Mouse (Mus musculus) neural tube, embryonic 15.5 days (tissue): Measurements from ENCODE around the gene Emc7. TPM values are rescaled to one million over a fixed set of nuclear protein-coding genes. Genes with fewer than 3 reads are reported as not detected.

ENCODE experiments used
- ATAC-seq: fragments of 200-750 bp; cut with Nextera tagmentation; 2 replicates; pipeline ENCODE4 v1.8.0; 2017; ENCODE audit warnings: mild to moderate bottlenecking, moderate TSS enrichment, moderate library complexity; ENCODE audit not compliant: low FRiP score
- H3K27ac ChIP-seq: fragments of 300-500 bp; sonication (generic); replicated peaks from 2 replicates; pipeline ENCODE4 v1.5.1; 2015; ENCODE audit warnings: mild to moderate bottlenecking, inconsistent platforms
- H3K27me3 ChIP-seq: fragments of 300-500 bp; sonication (generic); replicated peaks from 2 replicates; pipeline ENCODE4 v1.6.1; 2015; ENCODE audit warnings: inconsistent platforms
- H3K36me3 ChIP-seq: fragments of 300-500 bp; sonication (generic); 2 replicates; pipeline ENCODE4 v1.6.1; 2015; ENCODE audit warnings: inconsistent platforms
- H3K4me1 ChIP-seq: fragments of 300-500 bp; sonication (generic); 2 replicates; pipeline ENCODE4 v1.6.1; 2015; ENCODE audit warnings: inconsistent platforms
- H3K4me2 ChIP-seq: fragments of 300-500 bp; sonication (generic); 2 replicates; pipeline ENCODE4 v1.6.1; 2015; ENCODE audit warnings: inconsistent platforms, mild to moderate bottlenecking, moderate library complexity
- H3K4me3 ChIP-seq: fragments of 300-500 bp; sonication (generic); replicated peaks from 2 replicates; pipeline ENCODE4 v1.5.1; 2015; ENCODE audit warnings: mild to moderate bottlenecking, inconsistent platforms
- H3K9ac ChIP-seq: fragments of 300-500 bp; sonication (generic); replicated peaks from 2 replicates; pipeline ENCODE4 v1.6.1; 2015; ENCODE audit warnings: mild to moderate bottlenecking, inconsistent platforms
- H3K9me3 ChIP-seq: fragments of 300-500 bp; sonication (generic); replicated peaks from 2 replicates; pipeline ENCODE4 v1.6.1; 2016; ENCODE audit warnings: inconsistent platforms
- WGBS: fragments of 180-500 bp; shearing (Covaris S2); methylation state at CpG from one replicate; pipeline ENCODE4 v1.1.7; 2015; ENCODE audit warnings: mixed read lengths; 5-methylcytosine and 5-hydroxymethylcytosine counted together
- polyA plus RNA-seq: library from polyadenylated mRNA; unstranded; fragments of >200 nt; fragmentation: Nextera tagmentation; extraction: Ambion mirVana; gene quantifications from 2 replicates; pipeline ENCODE4 v1.2.1, GENCODE M21; 2015

Gene Emc7
- polyA plus RNA-seq, 1 experiment from 2014 or later: 24.5 TPM

DNA sequence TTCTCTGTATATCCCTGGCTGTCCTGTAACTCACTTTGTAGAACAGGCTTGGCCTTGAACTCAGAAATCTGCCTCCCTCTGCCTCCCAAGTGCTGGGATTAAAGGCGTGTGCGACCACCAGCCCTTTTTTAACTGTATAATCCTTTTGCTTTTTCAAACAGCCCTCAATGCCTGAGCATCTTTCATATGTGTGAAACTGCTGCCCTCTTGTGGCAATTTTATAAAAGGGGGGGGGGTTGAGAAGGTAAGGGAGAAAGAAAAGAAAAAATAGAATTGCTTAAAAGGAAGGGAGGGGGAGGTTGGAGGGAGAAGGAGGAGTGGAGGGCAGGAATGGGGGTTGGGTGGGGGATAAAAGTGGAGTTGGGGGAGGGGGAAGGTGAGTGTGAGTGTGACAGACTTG lies 26.8 kb downstream of the Emc7 start:
- Histone ChIP-seq H3K4me3 (no peak overlapping the region), H3K4me2 (no peak overlapping the region), H3K27me3 (no peaks in the 10 kb centered on the region), H3K4me1 (no peaks in the 10 kb centered on the region), H3K36me3 (no peaks in the 10 kb centered on the region), H3K9me3 (no peaks in the 10 kb centered on the region), H3K9ac (no peak overlapping the region), H3K27ac (no peak overlapping the region)
- peak; percentile 79 for ATAC-seq
- WGBS: 0% methylated on average over 2 of the region's 2 CpGs

GRCm38 (mm10) chr2:112482533-112483333 lies 27.9 kb downstream of the Emc7 start:
- Histone ChIP-seq H3K9me3 (no peaks in the 10 kb centered on the region), H3K36me3 (no peaks in the 10 kb centered on the region), H3K4me2 (no peak overlapping the region), H3K4me1 (no peaks in the 10 kb centered on the region), H3K9ac (no peak overlapping the region), H3K27me3 (no peaks in the 10 kb centered on the region), H3K27ac (no peak overlapping the region), H3K4me3 (no peak overlapping the region)
- 71% methylated on average over 5 of the region's 5 CpGs for WGBS
- ATAC-seq: no peak

DNA sequence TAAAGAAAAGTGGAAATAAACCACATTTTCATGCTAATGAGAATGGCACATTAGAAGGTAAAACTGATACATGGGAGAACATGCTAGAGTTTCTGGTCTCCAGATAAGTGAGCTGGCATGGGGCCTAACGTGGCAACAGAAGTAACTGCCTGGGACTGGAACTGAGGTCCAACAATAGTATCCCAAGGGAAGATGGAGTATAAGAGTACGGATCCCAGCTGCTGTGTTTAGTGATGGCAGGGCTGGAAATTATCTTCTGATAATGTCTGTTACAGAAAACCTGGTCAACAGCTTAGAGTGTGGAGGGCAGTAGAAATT lies 28.5 kb downstream of the Emc7 start:
- no peaks in the 10 kb centered on the region for H3K27me3 ChIP-seq
- no peaks in the 10 kb centered on the region for H3K36me3 ChIP-seq
- H3K4me1 ChIP-seq: no peaks in the 10 kb centered on the region
- no peak overlapping the region for H3K4me3 ChIP-seq
- H3K4me2 ChIP-seq: no peak overlapping the region
- ATAC-seq: no peak
- no peaks in the 10 kb centered on the region for H3K9me3 ChIP-seq
- H3K27ac ChIP-seq: no peak overlapping the region
- WGBS: 80% methylated on average over 2 of the region's 2 CpGs
- H3K9ac ChIP-seq: no peak overlapping the region

GRCm38 (mm10) chr2:112484886-112485285 lies 30.1 kb downstream of the Emc7 start:
- Histone ChIP-seq H3K4me1 (no peaks in the 10 kb centered on the region), H3K27ac (no peak overlapping the region), H3K27me3 (no peaks in the 10 kb centered on the region), H3K36me3 (no peaks in the 10 kb centered on the region), H3K4me3 (no peak overlapping the region), H3K4me2 (no peak overlapping the region), H3K9ac (no peak overlapping the region), H3K9me3 (no peaks in the 10 kb centered on the region)
- WGBS: 81% methylated on average over 2 of the region's 2 CpGs
- no peak for ATAC-seq

GRCm38 (mm10) chr2:112490483-112491196 lies 35.8 kb downstream of the Emc7 start:
- H3K9me3 ChIP-seq: no peaks in the 10 kb centered on the region
- ATAC-seq: no peak
- no peaks in the 10 kb centered on the region for H3K27me3 ChIP-seq
- H3K4me3 ChIP-seq: no peak overlapping the region
- H3K9ac ChIP-seq: no peak overlapping the region
- no peaks in the 10 kb centered on the region for H3K36me3 ChIP-seq
- H3K27ac ChIP-seq: no peak overlapping the region
- peaks cover 13% of the 10 kb centered on the region for H3K4me1 ChIP-seq
- WGBS: 77% methylated on average over 11 of the region's 11 CpGs
- no peak overlapping the region for H3K4me2 ChIP-seq

DNA sequence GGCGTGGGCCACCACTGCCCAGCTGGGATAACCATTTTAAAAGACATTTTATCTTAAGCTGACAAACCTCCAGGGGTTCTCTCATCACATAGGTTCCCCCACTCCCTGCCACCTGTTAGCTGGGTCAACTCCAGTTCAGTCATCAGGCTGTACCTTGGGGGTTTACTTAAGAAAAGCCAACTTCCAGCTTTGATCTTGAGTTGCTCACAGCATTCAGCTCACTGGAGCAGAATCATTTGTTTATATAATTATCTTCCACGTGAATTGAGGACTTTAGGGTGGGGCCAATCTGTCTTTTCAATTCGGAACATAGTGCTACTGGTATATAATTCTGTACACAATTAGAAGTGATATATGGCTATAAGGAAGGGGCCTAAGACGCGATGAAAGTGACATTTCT lies 36.8 kb downstream of the Emc7 start:
- H3K4me2 ChIP-seq: peak overlapping the region; percentile 76; the same call in 1 of the 2 replicates
- H3K9me3 ChIP-seq: no peaks in the 10 kb centered on the region
- no peaks in the 10 kb centered on the region for H3K27me3 ChIP-seq
- H3K36me3 ChIP-seq: no peaks in the 10 kb centered on the region
- WGBS: 66% methylated on average over 5 of the region's 5 CpGs
- no peak overlapping the region for H3K9ac ChIP-seq
- ATAC-seq: no peak
- no peak overlapping the region for H3K4me3 ChIP-seq
- no peak overlapping the region for H3K27ac ChIP-seq
- H3K4me1 ChIP-seq: peaks cover 13% of the 10 kb centered on the region

- ATAC-seq: peak; percentile 7; the same call in 1 of the 2 replicates
- 6% methylated on average over 9 of the region's 9 CpGs for WGBS
- Histone ChIP-seq H3K27me3 (no peaks in the 10 kb centered on the region), H3K4me2 (peak overlapping the region; percentile 76), H3K4me1 (peaks cover 13% of the 10 kb centered on the region), H3K4me3 (peak overlapping the region; percentile 73), H3K9ac (peak overlapping the region; percentile 95), H3K27ac (peak overlapping the region; percentile 96), H3K36me3 (no peaks in the 10 kb centered on the region), H3K9me3 (no peaks in the 10 kb centered on the region)
Measured at GRCm38 (mm10) chr2:112492431-112492855, 37.6 kb downstream of the Emc7 start.

- peak within 1 kb of the TSS; percentile 73 for H3K4me3 ChIP-seq
- no peaks in the 10 kb centered on the region for H3K27me3 ChIP-seq
- H3K4me1 ChIP-seq: peaks cover 13% of the 10 kb centered on the region
- peak; percentile 96 for ATAC-seq
- under 1% methylated on average over 71 of the region's 87 CpGs for WGBS
- peak within 1 kb of the TSS; percentile 96 for H3K27ac ChIP-seq
- H3K4me2 ChIP-seq: peak within 1 kb of the TSS; percentile 76
- no peaks in the 10 kb centered on the region for H3K36me3 ChIP-seq
- H3K9me3 ChIP-seq: no peaks in the 10 kb centered on the region
- H3K9ac ChIP-seq: peak within 1 kb of the TSS; percentile 95
Measured at GRCm38 (mm10) chr2:112492856-112493538, 38.2 kb downstream of the Emc7 start, which contains the start of gene Aven. Aven (plus strand) TSS chr2:112492964.

- peak overlapping the region; percentile 76 for H3K4me2 ChIP-seq
- H3K27ac ChIP-seq: peak overlapping the region; percentile 96
- no peaks in the 10 kb centered on the region for H3K9me3 ChIP-seq
- H3K27me3 ChIP-seq: no peaks in the 10 kb centered on the region
- no peaks in the 10 kb centered on the region for H3K36me3 ChIP-seq
- peak; percentile 15 for ATAC-seq
- peak overlapping the region; percentile 73 for H3K4me3 ChIP-seq
- H3K9ac ChIP-seq: peak overlapping the region; percentile 95
- WGBS: 43% methylated on average over 11 of the region's 11 CpGs
- H3K4me1 ChIP-seq: peaks cover 13% of the 10 kb centered on the region
Measured at GRCm38 (mm10) chr2:112493539-112494260, 38.9 kb downstream of the Emc7 start.

DNA sequence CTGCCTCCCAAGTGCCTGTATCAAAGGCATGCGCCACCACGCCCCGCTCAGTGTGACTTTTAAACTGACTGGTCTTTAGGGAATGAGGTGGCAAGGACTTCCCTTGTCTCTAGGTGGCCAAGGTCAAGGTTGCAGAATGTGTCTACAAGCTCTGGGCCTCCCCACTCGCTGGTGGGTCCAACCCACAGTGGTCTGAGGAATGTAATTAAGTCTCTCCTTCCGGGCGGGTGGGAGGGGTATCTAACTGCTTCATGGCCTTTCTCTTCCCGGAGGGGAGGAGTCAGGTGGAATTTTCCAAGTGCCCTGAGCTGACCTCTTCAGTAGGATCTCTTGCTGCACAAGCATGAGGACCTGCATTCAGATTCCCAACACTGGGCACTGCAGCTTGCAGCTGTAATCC lies 43.1 kb downstream of the Emc7 start:
- Histone ChIP-seq H3K27me3 (no peaks in the 10 kb centered on the region), H3K36me3 (no peaks in the 10 kb centered on the region), H3K4me3 (no peak overlapping the region), H3K9me3 (no peaks in the 10 kb centered on the region), H3K4me1 (peaks cover 6% of the 10 kb centered on the region), H3K4me2 (no peak overlapping the region), H3K27ac (no peak overlapping the region), H3K9ac (no peak overlapping the region)
- WGBS: 69% methylated on average over 7 of the region's 7 CpGs
- no peak for ATAC-seq

DNA sequence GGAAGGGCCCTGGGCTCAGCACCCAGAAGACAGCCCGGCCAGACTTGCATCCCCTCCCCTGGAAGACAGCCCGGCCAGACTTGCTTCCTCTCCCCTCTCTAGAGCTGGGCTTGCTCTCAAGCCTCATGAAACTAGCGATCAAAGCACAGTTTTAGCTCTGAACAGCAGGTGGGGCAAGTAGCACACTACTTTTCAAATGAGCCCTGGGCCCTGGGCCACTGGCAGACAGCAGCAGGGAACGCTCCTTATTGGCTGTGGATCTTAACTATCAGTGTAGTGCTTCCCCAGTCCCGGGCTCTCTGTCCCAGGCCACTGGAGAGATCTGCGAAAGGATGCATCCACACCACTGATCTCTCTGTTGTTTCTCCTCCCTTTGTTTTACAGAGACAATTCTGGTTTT lies 46.4 kb downstream of the Emc7 start:
- H3K4me3 ChIP-seq: no peak overlapping the region
- H3K36me3 ChIP-seq: no peaks in the 10 kb centered on the region
- WGBS: 2% methylated on average over 6 of the region's 6 CpGs
- no peaks in the 10 kb centered on the region for H3K27me3 ChIP-seq
- H3K27ac ChIP-seq: no peak overlapping the region
- no peak overlapping the region for H3K9ac ChIP-seq
- no peaks in the 10 kb centered on the region; the same call in 1 of the 2 replicates for H3K4me1 ChIP-seq
- no peaks in the 10 kb centered on the region for H3K9me3 ChIP-seq
- H3K4me2 ChIP-seq: no peak overlapping the region; the same call in 1 of the 2 replicates
- peak; percentile 94 for ATAC-seq
